Mouse (Mus musculus) heart, embryonic 11.5 days (tissue): ENCODE measurements around the gene Relb. TPM values are rescaled to one million over a fixed set of nuclear protein-coding genes. Genes with fewer than 3 reads are reported as not detected.

Experiments used
- ATAC-seq: fragments of 200-750 bp; cut with Nextera tagmentation; replicated peaks from 2 replicates; pipeline ENCODE4 v1.8.0; 2017; ENCODE audit warnings: moderate library complexity; ENCODE audit not compliant: insufficient number of reproducible peaks, low FRiP score, low TSS enrichment
- H3K27ac ChIP-seq: fragments of 300-500 bp; sonication (generic); 2 replicates; pipeline ENCODE4 v1.5.1; 2014; ENCODE audit warnings: mild to moderate bottlenecking, low read depth, low read length
- H3K27me3 ChIP-seq: fragments of 300-500 bp; sonication (generic); 2 replicates; pipeline ENCODE4 v1.6.1; 2014; ENCODE audit warnings: mild to moderate bottlenecking, low read length, mixed read lengths; ENCODE audit not compliant: control insufficient read depth, insufficient read depth
- H3K36me3 ChIP-seq: fragments of 300-500 bp; sonication (generic); 2 replicates; pipeline ENCODE4 v1.6.1; 2014; ENCODE audit warnings: mild to moderate bottlenecking, low read length, moderate library complexity, mixed read lengths; ENCODE audit not compliant: control insufficient read depth, insufficient read depth
- H3K4me1 ChIP-seq: fragments of 300-500 bp; sonication (generic); 2 replicates; pipeline ENCODE4 v1.6.1; 2014; ENCODE audit warnings: low read length; ENCODE audit not compliant: control insufficient read depth, insufficient read depth
- H3K4me2 ChIP-seq: fragments of 300-500 bp; sonication (generic); 2 replicates; pipeline ENCODE4 v1.6.1; 2014; ENCODE audit warnings: mild to moderate bottlenecking, moderate library complexity
- H3K4me3 ChIP-seq: fragments of 300-500 bp; sonication (generic); 2 replicates; pipeline ENCODE4 v1.5.1; 2014; ENCODE audit warnings: low read depth, low read length
- H3K9ac ChIP-seq: fragments of 300-500 bp; sonication (generic); 2 replicates; pipeline ENCODE4 v1.6.1; 2014; ENCODE audit warnings: mild to moderate bottlenecking, low read depth, low read length, moderate library complexity
- H3K9me3 ChIP-seq: fragments of 300-500 bp; sonication (generic); replicated peaks from 2 replicates; pipeline ENCODE4 v1.6.1; 2016; ENCODE audit warnings: low read length; ENCODE audit not compliant: control insufficient read depth
- WGBS: fragments of 180-500 bp; shearing (Covaris S2); extraction: QIAGEN DNeasy Blood & Tissue Kit; methylation state at CpG from one replicate; pipeline ENCODE4 v1.1.7; 2014; ENCODE audit not compliant: insufficient replicate concordance; 5-methylcytosine and 5-hydroxymethylcytosine counted together
- polyA plus RNA-seq: library from polyadenylated mRNA; unstranded; fragments of >200 nt; fragmentation: Nextera tagmentation; extraction: Ambion mirVana; gene quantifications from 2 replicates; pipeline ENCODE4 v1.2.1, GENCODE M21; 2014

Gene Relb
- polyA plus RNA-seq, 1 experiment from 2014 or later, result 3.7 TPM

DNA sequence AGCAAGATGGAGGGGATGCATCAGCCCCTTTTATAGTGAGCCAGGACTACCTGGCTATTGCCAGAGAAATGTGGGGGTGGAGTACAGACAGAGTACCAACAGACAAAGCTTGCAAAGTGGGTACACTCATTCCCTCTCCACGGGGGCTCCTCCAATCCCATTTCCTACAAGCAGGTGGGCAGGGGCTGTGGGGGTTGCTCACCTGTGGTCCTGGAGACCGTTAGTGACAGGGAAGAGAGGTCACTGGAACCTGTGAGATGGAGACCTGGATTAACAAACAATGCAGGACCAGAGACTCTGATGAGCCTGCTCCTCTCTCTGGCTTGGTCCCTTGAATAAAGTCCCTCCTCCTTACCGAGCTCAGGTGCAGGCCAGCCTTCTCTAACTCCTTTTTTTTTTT lies 1.5 kb downstream of the Relb start:
- Histone ChIP-seq H3K4me3 (peak overlapping the region; percentile 69; the same call in 1 of the 2 replicates), H3K27me3 (no peaks in the 10 kb centered on the region), H3K9ac (no peak overlapping the region), H3K4me2 (peak overlapping the region; percentile 92), H3K9me3 (no peaks in the 10 kb centered on the region), H3K27ac (no peak overlapping the region), H3K36me3 (peaks cover 3% of the 10 kb centered on the region; the same call in 1 of the 2 replicates), H3K4me1 (peaks cover 2% of the 10 kb centered on the region; the same call in 1 of the 2 replicates)
- WGBS, result 63% methylated on average over 3 of the region's 3 CpGs
- no peak for ATAC-seq

DNA sequence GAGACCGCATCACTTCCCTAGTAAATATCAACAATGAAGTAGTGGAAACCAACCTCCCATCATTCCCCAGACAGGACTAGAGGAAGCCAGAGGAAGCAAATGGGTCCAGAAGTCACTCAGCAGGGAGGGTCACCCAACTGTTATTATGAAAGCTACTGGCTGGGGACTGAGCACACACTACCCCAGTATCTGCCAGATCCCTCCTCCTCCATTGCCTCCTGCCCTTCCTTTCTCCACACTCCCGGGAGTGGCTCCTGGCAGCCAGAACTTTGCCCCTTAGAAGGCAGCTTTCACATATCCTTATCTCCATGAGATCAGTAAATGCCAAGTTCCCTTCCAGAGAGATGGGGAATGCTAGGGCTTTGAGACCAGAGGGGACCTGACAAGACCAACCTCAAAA lies 5.8 kb downstream of the Relb start:
- Histone ChIP-seq H3K9ac (no peak overlapping the region), H3K27me3 (peaks cover 6% of the 10 kb centered on the region; the same call in 1 of the 2 replicates), H3K4me3 (no peak overlapping the region), H3K4me2 (no peak overlapping the region), H3K9me3 (no peaks in the 10 kb centered on the region), H3K4me1 (0 out of 2 replicates have a peak, but pooled peaks cover 3% of the 10 kb centered on the region), H3K36me3 (no peaks in the 10 kb centered on the region), H3K27ac (no peak overlapping the region)
- WGBS, result 37% methylated on average over 2 of the region's 2 CpGs
- ATAC-seq, result no peak

DNA sequence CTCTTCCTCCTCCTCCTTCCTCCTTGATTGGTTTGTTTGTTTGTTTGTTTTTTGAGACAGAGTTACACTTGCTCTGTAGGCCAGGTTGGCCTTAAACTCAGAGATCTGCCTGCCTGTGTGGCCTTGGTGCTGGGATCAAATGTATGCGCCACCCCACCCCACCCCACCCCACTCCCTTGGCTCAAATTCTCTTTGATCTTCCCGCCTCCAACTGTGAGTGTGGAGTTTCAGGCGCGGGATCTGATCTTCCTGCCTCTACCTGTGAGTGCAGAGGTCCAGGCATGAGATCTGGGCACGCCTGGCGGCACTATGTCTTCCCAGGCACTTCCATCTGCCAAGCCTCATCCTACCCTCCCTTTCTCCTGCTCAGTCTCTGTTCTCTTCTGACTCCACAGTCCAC lies 7.0 kb downstream of the Relb start:
- no peaks in the 10 kb centered on the region for H3K36me3 ChIP-seq
- no peak overlapping the region for H3K27ac ChIP-seq
- H3K9ac ChIP-seq, result no peak overlapping the region
- peaks cover 6% of the 10 kb centered on the region; the same call in 1 of the 2 replicates for H3K27me3 ChIP-seq
- H3K4me3 ChIP-seq, result no peak overlapping the region
- no peak for ATAC-seq
- no peak overlapping the region for H3K4me2 ChIP-seq
- WGBS, result 33% methylated on average over 6 of the region's 6 CpGs
- H3K9me3 ChIP-seq, result no peaks in the 10 kb centered on the region
- 0 out of 2 replicates have a peak, but pooled peaks cover 3% of the 10 kb centered on the region for H3K4me1 ChIP-seq

DNA sequence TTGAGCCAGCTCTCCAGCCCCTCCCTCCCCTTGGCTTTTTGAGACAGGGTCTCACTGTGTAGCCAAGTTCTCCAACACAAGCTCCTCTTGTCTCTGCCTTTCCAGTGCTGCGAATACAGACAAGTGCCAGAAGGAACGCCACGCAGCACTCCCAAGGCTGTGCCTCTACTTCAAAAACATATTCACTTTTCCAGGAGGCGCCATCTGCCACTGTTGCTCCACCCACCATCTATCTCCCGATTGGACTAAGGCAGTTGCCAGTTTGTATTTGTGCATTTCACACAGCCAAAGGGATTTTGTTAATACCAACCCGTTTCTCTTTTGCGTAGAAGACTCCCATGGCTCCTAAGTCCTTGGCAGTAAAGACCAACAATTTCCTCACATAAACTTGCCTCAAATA lies 8.4 kb downstream of the Relb start:
- Histone ChIP-seq H3K4me1 (0 out of 2 replicates have a peak, but pooled peaks cover 3% of the 10 kb centered on the region), H3K9ac (no peak overlapping the region), H3K27me3 (peaks cover 6% of the 10 kb centered on the region; the same call in 1 of the 2 replicates), H3K4me2 (no peak overlapping the region), H3K9me3 (no peaks in the 10 kb centered on the region), H3K36me3 (no peaks in the 10 kb centered on the region), H3K27ac (no peak overlapping the region), H3K4me3 (no peak overlapping the region)
- 86% methylated on average over 7 of the region's 7 CpGs for WGBS
- ATAC-seq, result no peak

DNA sequence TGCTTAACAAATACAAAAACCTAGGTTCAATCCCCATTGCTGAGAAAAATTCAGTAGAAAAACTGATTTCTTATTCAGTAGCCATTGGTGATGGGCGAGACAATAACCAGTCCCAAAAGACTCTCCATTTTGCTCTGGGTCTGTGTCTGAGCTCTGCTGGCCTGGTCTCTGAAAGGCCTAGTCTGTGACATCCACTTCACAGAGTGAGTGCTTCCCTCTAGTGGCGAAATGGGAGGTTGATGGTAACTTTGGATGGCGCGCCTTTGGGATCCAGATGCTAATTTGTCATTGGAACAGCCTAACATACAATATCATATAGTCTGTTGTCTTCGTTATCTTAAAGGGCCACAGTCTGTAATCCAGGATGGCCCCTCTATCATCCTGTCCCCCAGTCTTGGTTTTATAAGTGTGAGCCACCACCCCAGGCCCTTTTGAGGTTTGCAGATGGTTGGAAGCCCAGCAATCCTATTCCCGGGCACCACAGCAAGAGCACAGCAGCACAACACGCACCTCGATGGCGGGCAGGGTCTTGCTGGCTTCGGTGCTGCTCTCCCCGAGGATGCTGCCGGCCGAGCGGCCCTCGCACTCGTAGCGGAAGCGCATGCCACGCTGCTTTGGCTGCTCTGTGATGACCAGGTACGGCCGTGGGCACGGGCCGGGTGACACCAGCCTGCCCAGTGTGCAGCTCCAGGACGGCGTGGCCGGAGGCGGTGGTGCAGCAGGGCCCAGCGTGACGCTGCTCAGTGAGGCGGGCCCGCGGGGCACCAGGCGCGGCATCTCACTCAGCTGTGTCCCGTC lies 10.0 kb downstream of the Relb start:
- H3K4me3 ChIP-seq, result peak overlapping the region; percentile 36
- H3K27me3 ChIP-seq, result peaks cover 6% of the 10 kb centered on the region; the same call in 1 of the 2 replicates
- WGBS, result 10% methylated on average over 35 of the region's 35 CpGs
- H3K9ac ChIP-seq, result peak overlapping the region; percentile 60; the same call in 1 of the 2 replicates
- no peak overlapping the region for H3K27ac ChIP-seq
- H3K36me3 ChIP-seq, result no peaks in the 10 kb centered on the region
- H3K4me2 ChIP-seq, result peak overlapping the region; percentile 65
- H3K9me3 ChIP-seq, result no peaks in the 10 kb centered on the region
- H3K4me1 ChIP-seq, result 0 out of 2 replicates have a peak, but pooled peaks cover 3% of the 10 kb centered on the region
- ATAC-seq, result peak; percentile 52

DNA sequence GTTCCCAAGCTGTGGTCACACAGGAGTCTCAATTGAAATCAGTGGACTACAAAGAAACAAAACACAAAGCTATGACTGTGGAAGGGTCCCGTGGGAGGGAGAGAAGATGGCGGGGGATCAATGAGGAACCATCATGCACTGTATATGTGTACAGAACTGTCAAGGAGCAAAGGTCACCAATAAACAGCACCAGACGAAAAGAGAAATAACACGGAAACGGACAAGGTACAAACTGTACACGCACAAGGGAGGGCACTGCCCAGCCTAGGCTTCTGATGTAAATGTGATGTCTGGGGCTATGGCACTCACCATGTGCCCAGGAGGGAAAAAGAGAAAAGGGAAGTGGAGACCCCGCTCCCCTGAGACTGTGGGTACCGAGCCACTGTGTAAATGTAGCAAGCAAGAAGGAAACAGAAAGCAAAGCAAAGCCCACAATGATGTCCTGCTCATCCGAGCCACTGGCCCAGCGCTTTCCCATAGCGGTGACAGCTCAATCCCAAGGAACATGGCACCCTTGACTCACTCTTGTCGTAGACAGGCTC lies 14.1 kb downstream of the Relb start:
- Histone ChIP-seq H3K27ac (no peak overlapping the region), H3K4me1 (0 out of 2 replicates have a peak, but pooled peaks cover 3% of the 10 kb centered on the region), H3K36me3 (no peaks in the 10 kb centered on the region), H3K4me2 (no peak overlapping the region), H3K4me3 (no peak overlapping the region), H3K9ac (no peak overlapping the region), H3K27me3 (peaks cover 4% of the 10 kb centered on the region; the same call in 1 of the 2 replicates), H3K9me3 (no peaks in the 10 kb centered on the region)
- no peak for ATAC-seq
- WGBS, result 84% methylated on average over 12 of the region's 12 CpGs

DNA sequence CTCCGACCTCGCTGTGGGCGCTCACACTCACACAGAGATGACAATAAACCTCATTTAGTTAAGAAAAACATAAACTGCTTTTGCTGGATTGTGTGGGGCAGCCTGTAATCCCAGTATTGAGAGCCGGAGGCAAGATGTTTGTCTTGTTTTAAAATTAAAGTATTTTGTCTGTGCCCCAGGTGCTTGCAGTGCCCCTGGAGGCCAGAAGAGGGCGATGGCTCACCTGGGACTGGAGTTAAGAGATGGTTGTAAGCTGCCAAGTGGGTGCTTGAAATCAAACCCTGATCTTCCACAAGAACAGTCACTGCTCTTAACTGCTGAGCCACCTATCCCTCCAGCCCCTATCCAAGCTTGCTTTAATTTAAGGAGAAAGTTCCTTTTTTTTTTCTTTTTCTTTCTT lies 18.3 kb downstream of the Relb start:
- 73% methylated on average over 5 of the region's 5 CpGs for WGBS
- H3K9ac ChIP-seq, result no peak overlapping the region
- no peaks in the 10 kb centered on the region for H3K36me3 ChIP-seq
- H3K4me3 ChIP-seq, result no peak overlapping the region
- no peaks in the 10 kb centered on the region for H3K9me3 ChIP-seq
- H3K27me3 ChIP-seq, result no peaks in the 10 kb centered on the region
- no peak for ATAC-seq
- H3K4me1 ChIP-seq, result no peaks in the 10 kb centered on the region
- no peak overlapping the region for H3K27ac ChIP-seq
- no peak overlapping the region for H3K4me2 ChIP-seq

DNA sequence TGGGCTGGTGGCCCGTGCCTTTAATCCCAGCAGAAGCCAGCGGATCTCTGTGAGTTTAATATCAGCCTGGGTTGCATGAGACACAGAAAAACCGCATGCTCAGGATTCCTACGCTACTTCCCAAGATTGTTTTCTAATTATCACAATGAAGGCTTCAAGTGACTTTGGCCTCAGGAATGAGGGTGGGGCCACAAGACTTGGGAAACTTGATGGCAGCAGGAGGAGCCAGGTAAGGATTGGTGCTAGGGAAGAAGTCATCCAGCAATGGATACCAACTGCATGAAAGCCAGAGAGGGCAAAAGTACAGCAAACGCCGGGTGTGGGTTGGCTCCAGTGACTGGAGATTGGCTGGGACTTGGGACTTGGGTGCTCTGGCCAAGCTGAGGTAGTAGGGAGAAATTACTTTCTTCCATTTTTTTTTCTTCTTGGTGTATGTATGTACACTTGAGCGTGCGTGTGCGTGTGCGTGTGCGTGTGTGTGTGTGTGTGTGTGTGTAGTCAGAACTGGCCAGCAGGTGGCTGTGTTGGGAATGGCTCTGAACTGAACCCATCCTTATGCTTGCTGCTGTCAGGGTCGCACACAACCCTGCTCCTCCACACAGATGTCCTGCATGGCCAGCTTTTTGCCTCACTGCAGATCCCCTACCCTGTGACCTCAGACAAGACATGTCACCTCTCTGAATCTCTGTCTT lies 19.5 kb downstream of the Relb start:
- H3K27me3 ChIP-seq, result no peaks in the 10 kb centered on the region
- no peak overlapping the region for H3K4me3 ChIP-seq
- H3K9me3 ChIP-seq, result no peaks in the 10 kb centered on the region
- no peaks in the 10 kb centered on the region for H3K4me1 ChIP-seq
- H3K9ac ChIP-seq, result no peak overlapping the region
- H3K4me2 ChIP-seq, result no peak overlapping the region
- no peak overlapping the region for H3K27ac ChIP-seq
- WGBS, result 85% methylated on average over 12 of the region's 12 CpGs
- ATAC-seq, result no peak
- H3K36me3 ChIP-seq, result no peaks in the 10 kb centered on the region
